Mouse (Mus musculus) cortical plate, adult 2 months (tissue): Measurements from ENCODE around the gene Sgo1.
"Not testable (repeated sequence)": the region's sequence is repeated elsewhere in the genome, so short reads cannot be mapped to it uniquely, and the experiment has no call there.

Experiments used
- CTCF ChIP-seq: fragments of 200-500 bp; IDR thresholded peaks from 2 replicates; pipeline ENCODE4 v1.5.1; 2011; ENCODE audit warnings: mild to moderate bottlenecking, control low read depth, low read length; ENCODE audit not compliant: insufficient read depth; ENCODE audit errors: extremely low read depth
- POLR2A ChIP-seq: fragments of 200-500 bp; IDR thresholded peaks from 2 replicates; pipeline ENCODE4 v1.6.1; 2011; ENCODE audit warnings: mild to moderate bottlenecking, low read length, control low read depth; ENCODE audit not compliant: insufficient read depth; ENCODE audit errors: extremely low read depth

- TF ChIP-seq POLR2A, CTCF: not testable (repeated sequence)
These were observed 8.4 kb upstream of the Sgo1 start for GRCm38 (mm10) chr17:53697521-53697920.
